Mouse (Mus musculus) gastrocnemius, postnatal 14 days (tissue): Measurements from ENCODE around the gene Robo2. TPM values are rescaled to one million over a fixed set of nuclear protein-coding genes. Genes with fewer than 3 reads are reported as not detected.
A peak's percentile ranks its signal among the peaks of the same experiment; 100 is the strongest.
"Not testable (repeated sequence)": the region's sequence is repeated elsewhere in the genome, so short reads cannot be mapped to it uniquely, and the experiment has no call there.

Experiments used
- DNase-seq: peaks from one replicate; pipeline ENCODE4 v3.0.0; 2021; ENCODE audit warnings: mixed read lengths
- intact Hi-C: fragments of 180-260 bp; cut with DNase I; formaldehyde crosslinking; loops from one replicate; pipeline ENCODE4 v1.15.1; 2025; ENCODE audit warnings: low total_unique reads
- total RNA-seq, 2 experiments: library from RNA; stranded (reverse); gene quantifications; 2 replicates each; pipeline ENCODE4 v1.2.3; 2021

The Robo2 gene
- total RNA-seq, 2 experiments from 2014 or later: 2.0 to 4.2 TPM

DNA sequence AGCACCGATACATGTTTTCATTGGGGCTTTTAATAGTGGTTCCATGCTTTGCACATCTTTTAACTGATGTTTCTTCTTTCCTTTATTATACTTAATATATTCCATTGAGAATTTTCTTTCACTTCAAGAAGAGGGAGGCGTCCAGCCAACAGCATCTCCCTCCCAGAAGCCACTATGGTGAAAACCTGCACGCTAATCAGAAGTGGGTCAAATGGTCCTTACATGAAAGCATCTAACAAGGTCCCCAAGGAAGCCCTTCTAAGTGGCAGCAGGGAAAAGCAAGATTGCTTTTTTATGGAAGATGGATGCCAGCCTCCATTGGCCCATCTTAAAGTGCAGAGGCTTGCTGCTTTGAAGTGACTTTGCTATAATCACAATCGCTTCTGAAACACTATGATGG lies 300.5 kb downstream of the Robo2 start:
- no peak for DNase-seq
- intact Hi-C loops: no loop called here

DNA sequence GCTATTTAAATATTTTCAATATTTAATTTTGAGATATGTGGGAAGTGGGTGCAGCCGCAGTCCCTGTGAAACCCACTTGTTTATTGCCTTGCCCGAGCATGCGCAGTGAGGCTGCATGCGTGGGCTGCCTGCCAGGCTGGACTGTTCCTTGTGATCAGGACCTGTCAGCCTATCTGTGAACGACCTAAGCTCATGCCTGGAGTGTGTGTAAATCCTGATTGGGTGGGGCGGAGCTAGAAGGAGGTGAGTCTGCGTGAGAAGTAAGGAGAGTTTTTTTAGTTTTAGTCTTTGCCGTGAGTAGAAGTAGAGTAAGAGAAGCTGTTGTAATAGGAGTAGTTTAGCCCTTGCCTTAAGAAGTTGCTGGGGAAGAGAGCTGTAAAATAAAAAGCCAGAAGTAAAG lies 307.2 kb downstream of the Robo2 start:
- intact Hi-C loops, DNase-seq: not testable (repeated sequence)

DNA sequence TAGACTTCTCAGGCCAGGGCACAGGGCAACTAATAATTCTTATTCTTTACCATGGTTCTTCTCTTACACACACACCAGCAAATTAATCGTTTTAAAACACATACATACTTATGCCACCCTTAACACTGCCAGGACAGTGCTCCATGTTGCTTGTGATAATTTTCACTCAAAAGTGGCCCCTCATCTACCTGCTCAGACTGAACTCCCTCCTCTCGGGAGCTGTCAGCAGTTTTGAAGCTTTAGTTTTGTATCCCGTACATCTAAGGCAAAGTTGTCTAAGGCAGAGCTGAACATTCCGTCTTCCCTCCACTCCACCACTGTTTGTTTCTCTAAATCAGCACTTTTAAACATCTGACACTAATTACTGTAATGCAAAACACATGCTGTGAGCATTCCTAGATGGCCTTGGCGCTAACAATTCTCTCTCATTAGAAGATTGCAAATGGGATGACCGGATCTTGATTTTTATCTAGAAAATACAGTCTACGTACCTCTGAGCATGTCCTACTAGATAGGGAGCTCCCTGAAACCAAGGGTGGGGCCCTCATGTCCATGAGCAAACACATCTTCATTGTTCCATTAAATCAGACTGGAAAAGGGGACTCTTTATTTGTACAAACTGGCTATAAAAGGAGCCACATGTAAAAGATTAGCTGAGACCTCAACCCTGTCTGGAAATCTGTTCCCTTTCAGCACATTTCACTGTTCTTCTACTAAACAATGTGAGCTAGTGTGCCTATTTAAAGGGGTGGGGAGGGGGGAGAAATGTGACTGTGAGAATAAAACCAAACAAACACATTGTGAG lies 318.4 kb downstream of the Robo2 start:
- DNase-seq: no peak
- intact Hi-C loops: no loop called here

DNA sequence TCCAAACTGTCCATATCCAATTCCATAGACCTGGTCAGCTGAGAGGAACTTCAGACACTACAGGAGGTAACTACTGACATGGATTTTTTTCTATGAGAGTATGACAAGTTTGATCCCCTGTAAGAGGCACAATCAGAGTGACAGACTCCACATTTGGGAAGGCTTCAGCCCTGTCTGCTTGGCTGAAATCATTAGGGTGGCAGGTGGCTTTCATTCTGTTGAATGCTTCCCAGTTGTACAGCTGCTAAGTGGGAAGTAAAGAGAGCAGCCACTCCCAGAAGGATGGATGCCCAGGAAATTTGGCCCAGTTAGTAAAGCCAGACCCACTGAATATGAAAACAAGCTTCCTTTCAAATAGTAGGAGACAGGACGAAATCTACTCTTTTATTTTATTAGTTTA lies 321.7 kb downstream of the Robo2 start:
- intact Hi-C loops: no loop called here
- peak; percentile 5 for DNase-seq

DNA sequence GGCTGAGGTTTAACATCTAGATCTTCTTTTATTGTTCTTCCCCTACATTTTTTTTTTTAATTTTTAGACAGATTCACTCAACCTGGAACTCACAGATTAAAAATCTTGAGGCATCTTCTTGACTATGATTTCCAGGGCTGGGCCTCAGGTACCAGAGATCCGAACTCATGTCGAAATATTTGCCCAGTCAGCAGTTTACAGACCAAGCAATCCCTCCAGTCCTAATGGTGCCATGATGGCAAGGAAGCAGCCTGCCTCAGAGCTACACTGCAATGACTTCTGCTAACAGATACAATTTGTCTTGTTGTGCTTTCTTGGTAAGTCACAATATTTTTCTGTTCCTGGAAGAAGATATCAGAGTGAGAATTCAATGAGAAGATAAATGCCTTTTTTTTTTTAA lies 327.4 kb downstream of the Robo2 start:
- intact Hi-C loops: no loop called here
- DNase-seq: no peak

- no peak for DNase-seq
- intact Hi-C loops: no loop called here
These were observed 339.0 kb downstream of the Robo2 start for GRCm38 (mm10) chr16:74072671-74073070.

DNA sequence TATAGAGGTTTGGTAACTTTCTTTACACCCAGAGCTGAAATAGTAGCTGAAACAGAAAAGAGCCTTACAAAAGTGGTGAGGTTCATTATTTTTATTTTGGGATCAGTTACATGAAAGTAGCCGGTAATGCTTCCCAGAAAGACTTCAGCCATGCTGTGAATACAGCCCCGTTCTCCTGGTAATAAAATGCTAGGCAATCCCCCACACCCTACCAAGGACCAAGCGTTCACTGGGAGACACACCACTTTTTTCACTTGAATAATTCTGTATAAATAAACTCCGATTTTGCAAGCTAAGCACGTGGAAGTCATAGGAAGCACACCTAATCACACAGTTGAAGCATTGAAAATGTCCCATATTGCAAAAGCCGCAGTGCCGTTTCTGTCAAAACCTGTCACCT lies 341.0 kb downstream of the Robo2 start:
- intact Hi-C loops: no loop called here
- DNase-seq: no peak

DNA sequence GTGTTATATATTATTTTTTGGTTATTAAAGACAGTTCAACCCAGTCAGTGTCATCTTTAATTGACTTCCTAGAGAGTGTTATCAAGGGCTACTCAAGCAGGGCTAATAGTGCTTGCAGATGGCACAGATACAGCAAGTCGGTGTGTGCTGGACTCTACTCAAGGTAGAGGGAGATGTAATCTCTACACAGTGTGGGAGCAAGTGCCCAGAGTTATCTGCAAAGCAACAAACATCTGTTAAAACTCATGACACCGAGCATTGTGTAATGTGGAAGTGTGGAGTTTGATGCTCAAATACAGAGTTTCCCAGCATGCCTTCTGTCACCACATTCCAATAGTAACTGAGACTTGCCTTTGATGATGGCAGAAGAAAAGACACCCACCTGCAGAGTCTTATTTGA lies 345.7 kb downstream of the Robo2 start:
- no peak for DNase-seq

DNA sequence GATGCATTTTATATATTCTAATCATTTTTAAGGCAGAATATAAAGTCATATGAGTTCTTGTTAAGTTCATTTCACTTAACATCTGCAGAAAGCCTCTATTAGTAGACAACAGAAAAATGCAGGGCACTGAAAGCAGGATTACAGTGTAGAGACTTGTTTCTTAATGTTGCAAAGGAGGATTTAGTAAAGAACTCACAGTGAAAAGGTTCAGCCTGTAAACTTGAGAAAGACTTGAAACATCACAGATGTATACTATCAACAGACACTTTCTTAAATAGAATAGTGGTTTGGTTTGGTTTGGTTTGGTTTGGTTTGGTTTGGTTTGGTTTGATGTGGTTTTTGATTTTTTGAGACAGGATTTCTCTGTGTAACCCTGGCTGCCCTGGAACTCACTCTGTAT lies 349.7 kb downstream of the Robo2 start:
- intact Hi-C loops: no loop called here
- DNase-seq: no peak

More for the DNA sequence above, 345.7 kb downstream of the Robo2 start:
- intact Hi-C loops: no loop called here

- intact Hi-C loops: no loop called here
These were observed 350.1 kb downstream of the Robo2 start for GRCm38 (mm10) chr16:74061479-74061878.

DNA sequence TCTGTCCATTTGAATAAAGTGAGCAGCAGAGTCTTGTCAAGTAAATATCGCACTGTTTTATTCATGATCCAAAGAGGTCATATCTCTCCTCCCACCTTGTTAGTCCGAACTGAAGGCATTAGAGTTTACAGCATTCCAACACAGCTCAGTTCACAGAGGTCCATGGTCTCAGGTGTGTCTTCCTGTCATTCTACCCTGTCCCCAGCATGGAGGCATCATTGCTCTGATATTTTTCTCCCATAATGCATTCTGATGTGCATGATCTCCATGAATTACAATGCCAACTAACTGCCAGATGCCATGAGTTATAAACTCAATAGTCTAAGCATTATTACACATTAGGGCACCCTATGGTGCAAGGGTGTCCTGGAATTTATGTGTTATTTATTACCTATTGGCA lies 354.7 kb downstream of the Robo2 start:
- intact Hi-C loops: no loop called here
- no peak for DNase-seq

More at GRCm38 (mm10) chr16:74061479-74061878, 350.1 kb downstream of the Robo2 start:
- no peak for DNase-seq

GRCm38 (mm10) chr16:74056210-74056609 lies 355.4 kb downstream of the Robo2 start:
- intact Hi-C loops: no loop called here
- no peak for DNase-seq

GRCm38 (mm10) chr16:74055061-74055751 lies 356.4 kb downstream of the Robo2 start:
- intact Hi-C loops: no loop called here
- DNase-seq: peak; percentile 32

- no peak for DNase-seq
- intact Hi-C loops: no loop called here
These were observed 362.2 kb downstream of the Robo2 start for GRCm38 (mm10) chr16:74049467-74049866.

GRCm38 (mm10) chr16:74048980-74049379 lies 362.6 kb downstream of the Robo2 start:
- intact Hi-C loops: no loop called here
- no peak for DNase-seq

DNA sequence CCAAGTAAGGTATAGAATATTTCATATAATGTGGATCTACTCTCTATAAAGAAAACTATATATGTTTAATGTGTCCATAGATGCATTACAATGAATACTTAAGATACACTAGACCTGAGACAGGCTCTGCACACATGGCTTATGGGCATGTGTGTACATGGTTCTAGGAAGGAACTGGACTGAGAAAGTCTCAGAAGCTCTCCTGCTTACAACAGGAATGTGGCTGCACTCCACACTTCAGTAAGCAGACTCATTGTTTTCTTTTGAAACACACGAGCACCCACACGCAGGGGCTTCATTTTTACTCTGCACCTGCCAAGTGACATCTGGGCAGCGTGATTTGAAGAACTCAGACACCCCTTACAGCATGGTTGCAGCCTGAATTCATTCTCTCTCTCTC lies 364.4 kb downstream of the Robo2 start:
- no peak for DNase-seq
- intact Hi-C loops: no loop called here

GRCm38 (mm10) chr16:74040797-74041196 lies 370.8 kb downstream of the Robo2 start:
- DNase-seq, intact Hi-C loops: not testable (repeated sequence)

DNA sequence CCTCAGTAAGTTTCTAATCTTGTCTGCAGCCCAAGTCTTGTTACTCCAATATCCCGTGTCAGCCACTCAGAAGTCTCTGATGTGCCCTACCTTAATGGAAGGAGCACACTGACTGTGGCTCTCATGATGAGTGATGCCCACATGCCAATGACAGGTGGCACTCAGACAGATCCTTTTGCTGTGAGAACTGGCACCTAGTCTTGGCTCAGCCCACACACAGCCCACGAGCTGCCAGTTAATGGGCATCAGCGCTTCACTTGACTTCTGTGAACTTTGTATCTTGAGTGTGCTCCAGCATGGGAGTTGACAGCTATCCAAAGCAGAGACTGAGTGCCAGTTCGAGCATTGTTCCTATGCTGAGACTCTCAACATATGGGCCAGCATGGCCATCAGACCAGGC lies 383.8 kb downstream of the Robo2 start:
- intact Hi-C loops: no loop called here
- peak; percentile 2 for DNase-seq

- intact Hi-C loops: no loop called here
- DNase-seq: no peak
These were observed 389.2 kb downstream of the Robo2 start for GRCm38 (mm10) chr16:74022281-74022978.

DNA sequence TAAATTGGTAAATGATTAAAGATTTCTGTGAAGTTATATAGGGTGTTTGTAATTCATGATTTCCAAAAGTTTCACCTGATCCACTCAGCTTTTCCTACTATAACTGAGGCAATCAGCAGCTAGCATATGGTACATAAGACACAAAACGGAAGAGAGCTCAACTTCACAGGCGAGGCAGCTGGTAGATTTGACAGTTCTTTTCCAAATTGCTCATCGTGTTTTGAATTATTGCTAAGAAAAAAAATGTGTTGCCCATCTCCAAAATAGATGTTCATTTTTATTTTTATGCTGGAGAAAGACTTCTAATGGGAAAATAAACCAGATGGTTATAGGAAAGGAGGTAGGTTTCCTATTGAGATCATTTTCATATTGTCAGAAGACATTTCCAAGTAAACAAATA lies 405.9 kb downstream of the Robo2 start:
- intact Hi-C loops: no loop called here
- no peak for DNase-seq
